Mouse (Mus musculus) lung, postnatal 0 days (tissue): Measurements from ENCODE around the gene Ybx2. TPM values are rescaled to one million over a fixed set of nuclear protein-coding genes. Genes with fewer than 3 reads are reported as not detected.
"Not testable (repeated sequence)": the region's sequence is repeated elsewhere in the genome, so short reads cannot be mapped to it uniquely, and the experiment has no call there.

Source experiments
- ATAC-seq: fragments of 200-750 bp; cut with Nextera tagmentation; 2 replicates; pipeline ENCODE4 v1.8.0; 2017; ENCODE audit warnings: moderate library complexity
- DNase-seq: peaks from one replicate; pipeline ENCODE4 v3.0.0-alpha.2; 2016; ENCODE audit warnings: low spot score
- H3K27ac ChIP-seq: fragments of 300-500 bp; sonication (generic); 2 replicates; pipeline ENCODE4 v1.5.1; 2014; ENCODE audit warnings: antibody characterized with exemption, mild to moderate bottlenecking, low read length, mixed read lengths
- H3K27me3 ChIP-seq: fragments of 300-500 bp; sonication (generic); replicated peaks from 2 replicates; pipeline ENCODE4 v1.6.1; 2014; ENCODE audit warnings: low read length, mixed read lengths; ENCODE audit not compliant: insufficient read depth
- H3K36me3 ChIP-seq: fragments of 300-500 bp; sonication (generic); 2 replicates; pipeline ENCODE4 v1.6.1; 2014; ENCODE audit warnings: low read length, mixed read lengths; ENCODE audit not compliant: insufficient read depth
- H3K4me1 ChIP-seq: fragments of 300-500 bp; sonication (generic); 2 replicates; pipeline ENCODE4 v1.6.1; 2014; ENCODE audit warnings: antibody characterized with exemption, low read depth, low read length, mixed read lengths; ENCODE audit not compliant: insufficient read depth
- H3K4me2 ChIP-seq: fragments of 300-500 bp; sonication (generic); replicated peaks from 2 replicates; pipeline ENCODE4 v1.6.1; 2014; ENCODE audit warnings: low read depth, mild to moderate bottlenecking, low read length, moderate library complexity, mixed read lengths
- H3K4me3 ChIP-seq: fragments of 300-500 bp; sonication (generic); 2 replicates; pipeline ENCODE4 v1.5.1; 2014; ENCODE audit warnings: low read depth, low read length
- H3K9ac ChIP-seq: fragments of 300-500 bp; sonication (generic); replicated peaks from 2 replicates; pipeline ENCODE4 v1.6.1; 2014; ENCODE audit warnings: low read depth, mild to moderate bottlenecking
- H3K9me3 ChIP-seq: fragments of 300-500 bp; sonication (generic); 2 replicates; pipeline ENCODE4 v1.6.1; 2016; ENCODE audit warnings: low read length, mixed read lengths
- CTCF ChIP-seq: IDR thresholded peaks from 2 replicates; pipeline ENCODE4 v1.5.1; 2016; ENCODE audit warnings: antibody characterized with exemption, mild to moderate bottlenecking
- EP300 ChIP-seq: IDR thresholded peaks from 2 replicates; pipeline ENCODE4 v1.6.1; 2016; ENCODE audit warnings: antibody characterized with exemption, mild to moderate bottlenecking, control low read depth
- WGBS: fragments of 180-500 bp; shearing (Covaris S2); extraction: QIAGEN DNeasy Blood & Tissue Kit; methylation state at CpG from one replicate; pipeline ENCODE4 v1.1.7; 2014; 5-methylcytosine and 5-hydroxymethylcytosine counted together
- polyA plus RNA-seq: library from polyadenylated mRNA; unstranded; fragments of >200 nt; fragmentation: Nextera tagmentation; extraction: Ambion mirVana; gene quantifications from 2 replicates; pipeline ENCODE4 v1.2.1, GENCODE M21; 2015

The Ybx2 gene
- polyA plus RNA-seq, 1 experiment from 2014 or later: 1.1 TPM

DNA sequence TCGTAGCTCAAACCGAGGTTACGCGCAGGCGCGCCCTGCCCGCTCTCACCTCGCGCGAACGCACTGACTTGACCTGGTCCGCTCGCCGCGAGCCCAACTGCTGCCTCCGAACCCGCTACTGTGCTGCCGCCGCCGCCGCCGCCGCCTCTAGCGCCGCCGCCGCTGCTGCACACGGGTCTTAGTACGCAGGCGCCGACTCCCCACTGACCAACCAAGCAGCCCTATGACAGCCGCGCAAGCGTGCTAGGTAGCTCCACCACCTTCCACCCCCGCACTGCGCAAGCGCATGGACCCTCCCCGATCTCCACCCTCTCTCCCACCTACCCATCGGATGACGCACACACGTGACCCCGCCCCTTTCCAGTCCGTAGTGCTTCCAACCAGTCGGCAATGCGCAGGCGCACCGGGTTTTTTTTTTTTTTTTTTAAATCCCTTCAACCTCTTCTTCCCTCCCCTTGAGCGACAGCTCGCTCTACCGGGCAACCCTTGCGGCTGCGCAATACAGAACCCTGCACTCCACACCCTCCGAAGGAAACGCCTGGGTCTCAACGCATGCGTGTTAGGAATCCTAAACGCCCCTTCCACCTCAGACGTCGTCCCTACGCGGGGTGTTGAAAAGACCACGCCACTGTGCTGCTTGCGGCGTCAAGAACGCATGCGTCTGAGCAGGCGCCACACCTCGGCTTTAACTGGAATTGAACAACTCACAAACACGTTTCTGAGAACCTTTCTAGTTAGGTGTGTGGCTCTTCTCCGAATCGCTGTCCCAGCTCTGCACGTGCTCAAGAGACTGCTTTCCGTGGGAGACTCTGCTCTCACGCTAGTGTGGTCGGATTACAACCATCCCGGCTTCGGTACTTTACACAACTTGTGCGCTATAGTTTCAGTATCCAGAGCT is 14.2 kb upstream of the Ybx2 start, which contains the start of gene Eif5a:
TSS of gene Eif5a (minus strand) at position 845 of the 898 bp plus-strand sequence.
- Histone ChIP-seq H3K27me3 (no peaks in the 10 kb centered on the region), H3K9me3 (no peaks in the 10 kb centered on the region), H3K36me3 (peaks cover 19% of the 10 kb centered on the region), H3K4me3 (peak within 1 kb of the TSS; percentile 92), H3K27ac (peak within 1 kb of the TSS; percentile 96), H3K4me1 (peaks cover 8% of the 10 kb centered on the region; the same call in 1 of the 2 replicates), H3K4me2 (peak within 1 kb of the TSS; percentile 99), H3K9ac (peak within 1 kb of the TSS; percentile 89)
- peak; percentile 100 for DNase-seq
- peak; percentile 95 for ATAC-seq
- WGBS: under 1% methylated on average over 66 of the region's 78 CpGs
- TF ChIP-seq CTCF (peak; percentile 80), EP300 (no peak)

DNA sequence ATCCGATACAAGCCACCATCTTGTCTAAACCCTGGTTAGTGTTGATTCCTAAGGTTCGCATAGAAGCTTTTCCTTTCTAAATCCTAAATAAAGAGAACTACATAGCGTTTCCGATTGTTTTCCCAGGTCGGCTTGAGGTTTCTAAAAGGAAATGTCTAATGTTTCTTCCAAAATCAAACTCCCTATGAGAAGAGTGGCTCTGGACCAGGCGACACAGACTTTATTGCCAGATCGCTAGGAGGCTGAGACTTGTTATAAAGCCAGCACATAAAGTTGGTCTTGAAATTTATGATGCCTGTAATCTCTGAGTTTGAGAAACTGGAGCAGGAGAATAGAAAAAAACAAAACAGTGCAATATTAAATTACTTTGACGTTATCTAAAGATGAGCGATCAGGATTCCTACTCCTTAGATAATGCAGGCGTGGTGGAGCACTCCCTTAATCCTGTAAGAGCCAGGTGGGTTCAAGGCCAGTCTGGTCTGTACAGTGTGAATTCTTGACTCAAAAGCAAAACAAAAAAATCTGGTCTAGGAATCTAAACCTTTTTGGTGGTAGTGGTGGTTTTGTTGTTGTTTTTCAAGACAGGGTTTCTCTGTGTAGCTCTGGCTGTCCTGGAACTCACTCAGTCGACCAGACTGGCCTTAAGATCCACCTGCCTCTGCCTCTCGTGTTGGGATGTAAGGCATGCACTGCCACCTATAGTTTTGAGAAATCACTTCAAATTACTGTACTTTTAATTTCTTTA is 13.4 kb upstream of the Ybx2 start:
- peak overlapping the region; percentile 50 for H3K4me3 ChIP-seq
- peak overlapping the region; percentile 96 for H3K27ac ChIP-seq
- peak overlapping the region; percentile 58 for H3K9ac ChIP-seq
- DNase-seq (no peak), ATAC-seq (no peak)
- peak overlapping the region; percentile 54 for H3K4me2 ChIP-seq
- peaks cover 11% of the 10 kb centered on the region; the same call in 1 of the 2 replicates for H3K36me3 ChIP-seq
- H3K27me3 ChIP-seq: no peaks in the 10 kb centered on the region
- peaks cover 8% of the 10 kb centered on the region; the same call in 1 of the 2 replicates for H3K4me1 ChIP-seq
- TF ChIP-seq CTCF: no peak
- peak; percentile 60; the same call in 1 of the 2 replicates for TF ChIP-seq EP300
- 1% methylated on average over 12 of the region's 12 CpGs for WGBS
- H3K9me3 ChIP-seq: no peaks in the 10 kb centered on the region

DNA sequence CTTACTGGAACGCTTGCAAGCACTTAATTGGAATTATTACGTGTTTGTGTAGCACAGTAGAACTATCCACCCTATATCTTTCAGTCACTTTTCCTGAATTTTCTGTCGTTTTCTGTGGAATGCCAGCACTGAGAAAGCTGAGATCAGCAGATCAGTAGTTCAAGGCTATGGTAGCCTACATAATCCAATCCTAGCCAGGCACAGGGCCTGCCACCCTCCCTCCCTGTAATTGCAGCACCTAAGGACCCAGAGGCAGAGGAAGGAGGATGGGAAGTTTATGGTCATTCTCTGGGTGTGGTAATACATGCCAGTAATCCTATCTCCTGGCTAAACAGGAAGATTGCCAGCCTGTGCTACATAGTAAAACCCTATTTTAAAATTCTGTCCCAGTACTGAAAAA is 12.8 kb upstream of the Ybx2 start:
- ATAC-seq: no peak
- TF ChIP-seq EP300 (no peak), CTCF (no peak)
- DNase-seq: peak; percentile 22
- 56% methylated on average over 3 of the region's 3 CpGs for WGBS
- H3K9me3 ChIP-seq: no peaks in the 10 kb centered on the region
- H3K27me3 ChIP-seq: no peaks in the 10 kb centered on the region
- no peak overlapping the region for H3K9ac ChIP-seq
- peak overlapping the region; percentile 96; the same call in 1 of the 2 replicates for H3K27ac ChIP-seq
- 0 out of 2 replicates have a peak, but pooled peaks cover 5% of the 10 kb centered on the region for H3K36me3 ChIP-seq
- H3K4me1 ChIP-seq: peaks cover 8% of the 10 kb centered on the region; the same call in 1 of the 2 replicates
- H3K4me3 ChIP-seq: no peak overlapping the region
- H3K4me2 ChIP-seq: 0 out of 2 replicates have a peak overlapping the region, but pooled peaks have one; percentile 54

DNA sequence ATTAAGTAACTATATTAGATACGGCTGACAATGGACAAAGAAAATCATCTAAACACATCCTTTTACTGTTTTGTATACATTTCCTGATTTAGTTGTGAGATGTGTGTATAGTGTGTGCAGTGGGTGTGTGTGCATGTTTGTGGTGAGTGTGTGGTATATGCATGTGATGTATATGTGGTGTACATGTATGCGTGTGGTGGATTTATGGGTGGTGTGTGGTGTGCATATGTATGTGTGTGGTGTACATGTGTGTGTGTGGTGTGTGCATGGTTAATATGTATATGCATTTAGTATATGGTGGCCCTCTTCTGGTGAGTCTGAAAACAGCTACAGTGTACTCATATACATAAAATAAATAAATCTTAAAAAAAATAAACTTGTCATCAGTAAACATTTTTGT is 8.1 kb upstream of the Ybx2 start:
- H3K9me3 ChIP-seq: no peaks in the 10 kb centered on the region
- no peak overlapping the region for H3K4me2 ChIP-seq
- no peaks in the 10 kb centered on the region for H3K4me1 ChIP-seq
- 95% methylated on average over 2 of the region's 2 CpGs for WGBS
- H3K36me3 ChIP-seq: no peaks in the 10 kb centered on the region
- H3K27me3 ChIP-seq: no peaks in the 10 kb centered on the region
- H3K4me3 ChIP-seq: no peak overlapping the region
- H3K27ac ChIP-seq: no peak overlapping the region
- ATAC-seq (no peak), DNase-seq (no peak)
- no peak overlapping the region for H3K9ac ChIP-seq
- TF ChIP-seq EP300: no peak
- TF ChIP-seq CTCF: no peak

DNA sequence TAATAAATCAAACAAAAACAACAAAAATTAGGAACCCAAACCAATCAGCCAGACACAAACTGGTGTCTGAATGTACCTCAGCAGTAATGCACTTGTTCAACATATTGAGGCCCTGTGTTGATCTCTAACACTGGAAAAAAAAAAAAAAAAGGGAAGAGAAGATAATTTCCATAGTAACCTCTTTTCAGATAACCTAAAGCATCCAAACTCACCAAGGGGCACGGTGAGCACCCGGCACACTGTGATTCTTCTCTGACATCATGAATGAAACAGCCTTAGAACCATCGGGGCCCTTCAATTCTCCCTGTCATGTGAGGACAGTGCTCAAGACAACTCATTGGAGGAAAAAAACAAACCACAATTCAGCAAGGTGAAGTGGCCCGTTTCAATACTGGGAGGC is 5.9 kb upstream of the Ybx2 start:
- Histone ChIP-seq H3K9me3 (no peaks in the 10 kb centered on the region), H3K4me2 (no peak overlapping the region), H3K27ac (no peak overlapping the region), H3K4me1 (0 out of 2 replicates have a peak, but pooled peaks cover 2% of the 10 kb centered on the region), H3K9ac (no peak overlapping the region), H3K36me3 (no peaks in the 10 kb centered on the region), H3K4me3 (no peak overlapping the region), H3K27me3 (no peaks in the 10 kb centered on the region)
- 15% methylated on average over 4 of the region's 4 CpGs for WGBS
- DNase-seq (no peak), ATAC-seq (no peak)
- TF ChIP-seq CTCF: no peak
- TF ChIP-seq EP300: no peak

DNA sequence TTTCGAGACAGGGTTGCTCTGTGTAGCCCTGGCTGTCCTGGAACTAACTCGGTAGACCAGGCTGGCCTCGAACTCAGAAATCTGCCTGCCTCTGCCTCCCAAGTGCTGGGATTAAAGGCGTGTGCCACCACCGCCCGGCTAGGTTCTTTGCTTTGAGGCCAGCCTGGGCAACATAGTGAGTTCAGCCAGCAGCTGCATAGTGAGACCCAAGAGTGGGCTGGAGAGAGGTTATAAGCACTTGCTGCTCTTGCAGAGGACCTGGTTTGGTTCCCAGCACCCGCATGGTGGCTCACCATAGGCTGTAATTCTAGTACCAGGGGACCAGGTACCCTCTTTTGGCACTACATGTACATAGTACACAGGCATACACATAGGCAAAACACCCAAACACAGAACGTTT is 5.4 kb upstream of the Ybx2 start:
- H3K36me3 ChIP-seq, H3K4me2 ChIP-seq, H3K27me3 ChIP-seq, H3K27ac ChIP-seq, H3K9ac ChIP-seq, H3K9me3 ChIP-seq, ATAC-seq, H3K4me1 ChIP-seq, H3K4me3 ChIP-seq, DNase-seq: not testable (repeated sequence)
- WGBS: 85% methylated on average over 8 of the region's 8 CpGs
